Mouse (Mus musculus) olfactory bulb, adult 2 months (tissue): ENCODE data around the gene Atp10a. TPM values are rescaled to one million over a fixed set of nuclear protein-coding genes. Genes with fewer than 3 reads are reported as not detected.
A peak's percentile ranks its signal among the peaks of the same experiment; 100 is the strongest.

Source experiments
- H3K27ac ChIP-seq: fragments of 200-500 bp; 2 replicates; pipeline ENCODE4 v1.5.1; 2012; ENCODE audit warnings: low read depth, low read length; ENCODE audit not compliant: insufficient read depth
- H3K4me1 ChIP-seq: fragments of 200-500 bp; 2 replicates; pipeline ENCODE4 v1.6.1; 2012; ENCODE audit warnings: low read length; ENCODE audit not compliant: control insufficient read depth, insufficient read depth
- H3K4me3 ChIP-seq: fragments of 200-500 bp; 2 replicates; pipeline ENCODE4 v1.5.1; 2012; ENCODE audit warnings: mild to moderate bottlenecking, low read depth, low read length, moderate library complexity; ENCODE audit not compliant: insufficient read depth
- CTCF ChIP-seq: fragments of 200-500 bp; IDR thresholded peaks from 2 replicates; pipeline ENCODE4 v1.5.1; 2012; ENCODE audit warnings: low read depth, mild to moderate bottlenecking, low read length, moderate library complexity; ENCODE audit not compliant: insufficient read depth
- POLR2A ChIP-seq: fragments of 200-500 bp; IDR thresholded peaks from 2 replicates; pipeline ENCODE4 v1.6.1; 2012; ENCODE audit warnings: mild to moderate bottlenecking, low read depth, low read length, moderate library complexity; ENCODE audit not compliant: insufficient read depth
- WGBS: fragments of 180-500 bp; shearing (Covaris S2); methylation state at CpG from one replicate; pipeline ENCODE4 v1.1.7; 2018; 5-methylcytosine and 5-hydroxymethylcytosine counted together
- polyA plus RNA-seq: library from polyadenylated mRNA; stranded (reverse); fragments of >200 nt; gene quantifications from 2 replicates; pipeline ENCODE4 v1.2.4, GENCODE M21; 2012; ENCODE audit warnings: low replicate concordance; ENCODE audit not compliant: missing spikeins, insufficient read depth, insufficient read length

Gene Atp10a
- polyA plus RNA-seq, 1 experiment: not detected

- no peaks in the 10 kb centered on the region for H3K4me1 ChIP-seq
- TF ChIP-seq POLR2A (no peak), CTCF (no peak)
- no peak overlapping the region for H3K4me3 ChIP-seq
- WGBS: 79% methylated on average over 3 of the region's 3 CpGs
- no peak overlapping the region for H3K27ac ChIP-seq
Measured at GRCm38 (mm10) chr7:58758396-58758795, 102.4 kb downstream of the Atp10a start.

GRCm38 (mm10) chr7:58759265-58759664, 103.3 kb downstream of the Atp10a start:
- 90% methylated on average over 4 of the region's 4 CpGs for WGBS
- no peak overlapping the region for H3K4me3 ChIP-seq
- H3K4me1 ChIP-seq: no peaks in the 10 kb centered on the region
- no peak for TF ChIP-seq POLR2A
- TF ChIP-seq CTCF: no peak
- no peak overlapping the region for H3K27ac ChIP-seq

- WGBS: 18% methylated on average over 6 of the region's 6 CpGs
Measured at GRCm38 (mm10) chr7:58767257-58767656, 111.3 kb downstream of the Atp10a start.

GRCm38 (mm10) chr7:58768253-58768652, 112.3 kb downstream of the Atp10a start:
- WGBS: 47% methylated on average over 2 of the region's 2 CpGs
- Histone ChIP-seq H3K4me3 (no peak overlapping the region), H3K4me1 (peaks cover 3% of the 10 kb centered on the region), H3K27ac (no peak overlapping the region)
- TF ChIP-seq POLR2A (no peak), CTCF (no peak)

More at GRCm38 (mm10) chr7:58767257-58767656, 111.3 kb downstream of the Atp10a start:
- Histone ChIP-seq H3K4me1 (peaks cover 3% of the 10 kb centered on the region), H3K4me3 (no peak overlapping the region), H3K27ac (0 out of 2 replicates have a peak overlapping the region, but pooled peaks have one; percentile 12)
- TF ChIP-seq POLR2A (no peak), CTCF (no peak)

GRCm38 (mm10) chr7:58770254-58770653, 114.3 kb downstream of the Atp10a start:
- TF ChIP-seq CTCF: no peak
- TF ChIP-seq POLR2A: no peak
- no peak overlapping the region for H3K4me3 ChIP-seq
- WGBS: 82% methylated on average over 3 of the region's 3 CpGs
- H3K27ac ChIP-seq: no peak overlapping the region
- peaks cover 3% of the 10 kb centered on the region for H3K4me1 ChIP-seq

- Histone ChIP-seq H3K4me3 (no peak overlapping the region), H3K27ac (no peak overlapping the region), H3K4me1 (peaks cover 2% of the 10 kb centered on the region)
- TF ChIP-seq CTCF: no peak
- no peak for TF ChIP-seq POLR2A
- 89% methylated on average over 6 of the region's 6 CpGs for WGBS
Measured at GRCm38 (mm10) chr7:58772048-58772690, 116.2 kb downstream of the Atp10a start.

GRCm38 (mm10) chr7:58779146-58779545, 123.2 kb downstream of the Atp10a start:
- H3K4me1 ChIP-seq: no peaks in the 10 kb centered on the region
- TF ChIP-seq POLR2A (no peak), CTCF (no peak)
- H3K27ac ChIP-seq: no peak overlapping the region
- no peak overlapping the region for H3K4me3 ChIP-seq

- no peak overlapping the region for H3K27ac ChIP-seq
- no peak overlapping the region for H3K4me3 ChIP-seq
- 75% methylated on average over 4 of the region's 4 CpGs for WGBS
- peaks cover 4% of the 10 kb centered on the region for H3K4me1 ChIP-seq
- TF ChIP-seq POLR2A: no peak
- TF ChIP-seq CTCF: no peak
Measured at GRCm38 (mm10) chr7:58786986-58787385, 131.0 kb downstream of the Atp10a start.

GRCm38 (mm10) chr7:58787585-58787984, 131.6 kb downstream of the Atp10a start:
- Histone ChIP-seq H3K4me1 (peaks cover 4% of the 10 kb centered on the region), H3K27ac (no peak overlapping the region), H3K4me3 (no peak overlapping the region)
- TF ChIP-seq CTCF (no peak), POLR2A (no peak)
- 53% methylated on average over 4 of the region's 4 CpGs for WGBS
